Mouse (Mus musculus): ENCODE results near the gene Plekhm3. TPM values are rescaled to one million over a fixed set of nuclear protein-coding genes. Genes with fewer than 3 reads are reported as not detected.

Plekhm3 gene
- total RNA-seq (2012; rRNA removed) = 9.8 and 10.7 TPM in 2 replicates

DNA sequence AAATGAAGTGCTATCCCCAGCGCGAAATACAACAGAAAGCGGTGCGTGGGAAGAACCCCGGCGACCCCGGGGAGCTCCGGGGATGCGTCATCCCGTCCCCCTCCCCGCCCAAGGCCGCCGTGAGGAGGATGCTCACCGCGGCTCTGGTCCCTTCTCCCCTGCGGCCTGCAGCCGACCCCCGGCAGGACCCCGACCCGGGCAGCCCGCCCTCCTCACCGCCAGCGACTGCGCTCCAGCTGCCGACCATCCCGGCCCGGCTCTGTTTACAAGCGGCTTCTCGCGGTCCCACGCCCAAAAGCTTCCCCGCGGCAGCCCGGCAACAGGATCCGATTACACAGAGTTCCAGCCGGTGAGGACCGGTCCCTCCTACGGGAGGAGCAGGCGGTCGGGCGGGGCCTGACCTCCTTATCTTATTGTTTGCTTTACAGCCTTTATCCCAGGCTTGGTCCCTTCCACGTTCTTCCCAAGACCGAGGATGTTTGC is at the start of gene Plekhm3:
TSS of gene Plekhm3 (minus strand) at position 346 of the 483 bp plus-strand sequence.
- peaks cover 6% of the 10 kb centered on the region; the same call in 1 of the 2 replicates for H3K9me3 ChIP-seq (ENCODE audit: control insufficient read depth, insufficient read depth, low read depth, low read length)
- peak within 1 kb of the TSS; percentile 98 for H3K9ac ChIP-seq (ENCODE audit: insufficient read depth, low read depth, low read length, poor library complexity, severe bottlenecking)
- DNase-seq (ENCODE audit: low read depth, low spot score) = peak; percentile 70
- no peak for TF ChIP-seq MAFK (IDR thresholded peaks at IDR 0.05; ENCODE audit: insufficient read depth, low read depth, low read length)
- TF ChIP-seq ZC3H11A (IDR thresholded peaks at IDR 0.05; ENCODE audit: borderline replicate concordance, low read depth, low read length) = no peak
- no peak for TF ChIP-seq ZNF384 (IDR thresholded peaks at IDR 0.05; ENCODE audit: low read depth, low read length)
- 0 out of 2 replicates have a peak, but pooled peaks have one; percentile 25 for TF ChIP-seq CHD2 (IDR thresholded peaks at IDR 0.05; ENCODE audit: low read depth, low read length)
- peak; percentile 68; the same call in 1 of the 2 replicates for TF ChIP-seq HCFC1 (IDR thresholded peaks at IDR 0.05; ENCODE audit: borderline replicate concordance, insufficient read depth, low read length)
- peak within 1 kb of the TSS; percentile 81 to 100 for H3K4me3 ChIP-seq (ENCODE audit: insufficient read depth in 1 of 2, low read depth in 1 of 2, low read length in 2 of 2, poor library complexity in 1 of 2, severe bottlenecking in 1 of 2)
- peaks cover 2 to 7% of the 10 kb centered on the region in 2 experiments; a peak in 2 of 4 replicates for H3K4me1 ChIP-seq (ENCODE audit: control insufficient read depth in 2 of 2, insufficient read depth in 2 of 2, low read length in 2 of 2, poor library complexity in 1 of 2)
- peak within 1 kb of the TSS; percentile 57; the same call in 1 of the 2 replicates for H3K27ac ChIP-seq (ENCODE audit: insufficient read depth, low read depth, low read length, poor library complexity, severe bottlenecking)
- H3K36me3 ChIP-seq (ENCODE audit: control insufficient read depth, insufficient read depth, low read length, poor library complexity, severe bottlenecking) = no peaks in the 10 kb centered on the region
- in situ Hi-C loops (cut with MboI; ENCODE audit: low sequenced_read_pairs in 2 of 2, unreplicated experiment in 2 of 2) = no loop called here

DNA sequence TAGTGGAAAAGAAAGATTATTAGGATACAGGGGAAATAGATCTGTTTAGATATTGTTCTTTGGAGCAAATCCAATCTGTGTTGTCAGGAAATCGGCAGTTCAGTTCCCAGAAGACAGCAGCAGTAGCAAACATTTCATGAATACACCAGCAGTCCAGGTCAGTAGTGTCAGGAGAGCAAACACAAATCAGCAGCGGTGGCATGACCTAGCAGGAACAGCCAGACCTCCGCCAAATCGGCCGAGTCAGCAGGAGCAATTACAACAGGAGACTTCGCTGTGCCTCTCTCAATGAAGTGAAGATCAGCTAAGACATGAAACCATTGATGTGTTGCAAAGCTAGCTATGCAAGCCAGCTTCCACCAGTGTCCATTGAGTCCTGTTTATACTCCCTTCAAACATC is 49.0 kb upstream of the Plekhm3 start:
- H3K4me1 ChIP-seq (ENCODE audit: control insufficient read depth in 2 of 2, insufficient read depth in 2 of 2, low read length in 2 of 2, poor library complexity in 1 of 2) = no peaks in the 10 kb centered on the region
- in situ Hi-C loops (cut with MboI; ENCODE audit: low sequenced_read_pairs in 2 of 2, unreplicated experiment in 2 of 2) = no loop called here
- no peak overlapping the region for H3K4me3 ChIP-seq (ENCODE audit: insufficient read depth in 1 of 2, low read depth in 1 of 2, low read length in 2 of 2, poor library complexity in 1 of 2, severe bottlenecking in 1 of 2)
- DNase-seq (ENCODE audit: low read depth, low spot score) = no peak
- no peaks in the 10 kb centered on the region for H3K9me3 ChIP-seq (ENCODE audit: control insufficient read depth, insufficient read depth, low read depth, low read length)
- TF ChIP-seq MAFK (IDR thresholded peaks at IDR 0.05; ENCODE audit: insufficient read depth, low read depth, low read length) (no peak), ZNF384 (IDR thresholded peaks at IDR 0.05; ENCODE audit: low read depth, low read length) (no peak), ZC3H11A (IDR thresholded peaks at IDR 0.05; ENCODE audit: borderline replicate concordance, low read depth, low read length) (no peak), HCFC1 (IDR thresholded peaks at IDR 0.05; ENCODE audit: borderline replicate concordance, insufficient read depth, low read length) (no peak), CHD2 (IDR thresholded peaks at IDR 0.05; ENCODE audit: low read depth, low read length) (no peak)
- no peak overlapping the region for H3K9ac ChIP-seq (ENCODE audit: insufficient read depth, low read depth, low read length, poor library complexity, severe bottlenecking)
- no peaks in the 10 kb centered on the region for H3K36me3 ChIP-seq (ENCODE audit: control insufficient read depth, insufficient read depth, low read length, poor library complexity, severe bottlenecking)
- no peak overlapping the region for H3K27ac ChIP-seq (ENCODE audit: insufficient read depth, low read depth, low read length, poor library complexity, severe bottlenecking)

DNA sequence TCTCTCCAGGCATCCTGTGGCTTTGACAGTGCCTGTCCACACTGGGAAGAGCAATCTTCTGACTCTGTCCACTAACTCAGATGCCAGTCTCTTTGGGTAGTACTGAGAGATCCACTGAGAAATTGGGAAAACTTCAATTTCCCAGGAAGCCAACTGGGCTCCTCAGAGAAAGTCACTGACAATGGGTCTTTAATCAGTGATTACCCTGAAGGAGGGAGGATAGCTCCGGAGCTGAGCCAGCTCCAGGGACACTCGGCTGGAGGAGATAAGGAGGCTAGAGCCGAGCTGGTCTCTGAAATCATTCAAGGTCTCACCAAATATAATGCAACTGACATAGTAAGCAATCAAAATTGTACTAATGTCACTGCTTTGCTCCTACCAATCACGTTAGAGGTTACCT is 47.9 kb upstream of the Plekhm3 start:
- no peaks in the 10 kb centered on the region for H3K9me3 ChIP-seq (ENCODE audit: control insufficient read depth, insufficient read depth, low read depth, low read length)
- H3K4me3 ChIP-seq (ENCODE audit: insufficient read depth in 1 of 2, low read depth in 1 of 2, low read length in 2 of 2, poor library complexity in 1 of 2, severe bottlenecking in 1 of 2) = no peak overlapping the region
- TF ChIP-seq CHD2 (IDR thresholded peaks at IDR 0.05; ENCODE audit: low read depth, low read length) = no peak
- no peak for TF ChIP-seq MAFK (IDR thresholded peaks at IDR 0.05; ENCODE audit: insufficient read depth, low read depth, low read length)
- TF ChIP-seq ZC3H11A (IDR thresholded peaks at IDR 0.05; ENCODE audit: borderline replicate concordance, low read depth, low read length) = no peak
- TF ChIP-seq ZNF384 (IDR thresholded peaks at IDR 0.05; ENCODE audit: low read depth, low read length) = no peak
- no peak for TF ChIP-seq HCFC1 (IDR thresholded peaks at IDR 0.05; ENCODE audit: borderline replicate concordance, insufficient read depth, low read length)
- DNase-seq (ENCODE audit: low read depth, low spot score) = no peak
- no peaks in the 10 kb centered on the region for H3K4me1 ChIP-seq (ENCODE audit: control insufficient read depth in 2 of 2, insufficient read depth in 2 of 2, low read length in 2 of 2, poor library complexity in 1 of 2)
- in situ Hi-C loops (cut with MboI; ENCODE audit: low sequenced_read_pairs in 2 of 2, unreplicated experiment in 2 of 2) = no loop called here
- H3K27ac ChIP-seq (ENCODE audit: insufficient read depth, low read depth, low read length, poor library complexity, severe bottlenecking) = no peak overlapping the region
- no peak overlapping the region for H3K9ac ChIP-seq (ENCODE audit: insufficient read depth, low read depth, low read length, poor library complexity, severe bottlenecking)
- H3K36me3 ChIP-seq (ENCODE audit: control insufficient read depth, insufficient read depth, low read length, poor library complexity, severe bottlenecking) = no peaks in the 10 kb centered on the region

DNA sequence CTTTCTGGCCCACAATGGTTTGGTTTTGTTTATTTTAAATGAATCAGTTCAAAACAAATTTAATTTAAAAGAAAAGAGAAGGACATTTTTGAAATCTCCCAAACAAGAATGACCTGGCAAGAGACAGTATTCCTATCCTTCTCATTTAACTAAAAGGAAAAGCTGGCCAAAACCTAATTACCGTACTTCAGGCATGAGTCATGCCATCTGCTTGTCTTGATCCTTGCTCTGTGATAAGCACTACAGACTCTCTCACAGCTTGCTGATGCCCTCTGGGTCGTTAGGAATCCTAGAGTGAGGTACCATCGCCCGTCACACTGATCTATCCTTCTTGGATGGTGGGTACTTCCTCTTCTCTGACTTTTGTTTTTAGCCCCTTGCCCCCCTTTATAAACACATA is 36.6 kb upstream of the Plekhm3 start:
- Histone ChIP-seq H3K27ac (ENCODE audit: insufficient read depth, low read depth, low read length, poor library complexity, severe bottlenecking) (no peak overlapping the region), H3K4me3 (ENCODE audit: insufficient read depth in 1 of 2, low read depth in 1 of 2, low read length in 2 of 2, poor library complexity in 1 of 2, severe bottlenecking in 1 of 2) (no peak overlapping the region), H3K9ac (ENCODE audit: insufficient read depth, low read depth, low read length, poor library complexity, severe bottlenecking) (no peak overlapping the region), H3K4me1 (ENCODE audit: control insufficient read depth in 2 of 2, insufficient read depth in 2 of 2, low read length in 2 of 2, poor library complexity in 1 of 2) (0 out of 4 replicates have a peak, but pooled peaks cover 0 to 2% of the 10 kb centered on the region in 2 experiments), H3K36me3 (ENCODE audit: control insufficient read depth, insufficient read depth, low read length, poor library complexity, severe bottlenecking) (no peaks in the 10 kb centered on the region), H3K9me3 (ENCODE audit: control insufficient read depth, insufficient read depth, low read depth, low read length) (no peaks in the 10 kb centered on the region)
- TF ChIP-seq MAFK (IDR thresholded peaks at IDR 0.05; ENCODE audit: insufficient read depth, low read depth, low read length) (no peak), CHD2 (IDR thresholded peaks at IDR 0.05; ENCODE audit: low read depth, low read length) (no peak), ZNF384 (IDR thresholded peaks at IDR 0.05; ENCODE audit: low read depth, low read length) (no peak), HCFC1 (IDR thresholded peaks at IDR 0.05; ENCODE audit: borderline replicate concordance, insufficient read depth, low read length) (no peak), ZC3H11A (IDR thresholded peaks at IDR 0.05; ENCODE audit: borderline replicate concordance, low read depth, low read length) (no peak)
- no peak for DNase-seq (ENCODE audit: low read depth, low spot score)
- in situ Hi-C loops (cut with MboI; ENCODE audit: low sequenced_read_pairs in 2 of 2, unreplicated experiment in 2 of 2) = no loop called here
